Mouse (Mus musculus): ENCODE data around the gene Psma1. TPM values are rescaled to one million over a fixed set of nuclear protein-coding genes. Genes with fewer than 3 reads are reported as not detected.

The Psma1 gene
- 205 and 212 TPM in 2 replicates for polyA plus RNA-seq (2015; fragmentation: Nextera tagmentation; extraction: Ambion mirVana)

GRCm38 (mm10) chr7:114276005-114276752 is at the start of gene Psma1:
Gene Psma1, minus strand, starts transcription at chr7:114276118.
- H3K4me3 ChIP-seq (ENCODE audit: low read depth, low read length): peak within 1 kb of the TSS; percentile 73
- under 1% methylated on average over 39 of the region's 39 CpGs for WGBS
- H3K9ac ChIP-seq (ENCODE audit: low read depth, low read length): peak within 1 kb of the TSS; percentile 77
- H3K9me3 ChIP-seq (ENCODE audit: control insufficient read depth): no peaks in the 10 kb centered on the region
- peaks cover 7% of the 10 kb centered on the region for H3K4me1 ChIP-seq (replicated peaks; ENCODE audit: control insufficient read depth, insufficient read depth, low read length)
- peak; percentile 72 for TF ChIP-seq CTCF (IDR thresholded peaks at IDR 0.05; ENCODE audit: low read depth)
- H3K36me3 ChIP-seq (ENCODE audit: control insufficient read depth, insufficient read depth): peaks cover 13% of the 10 kb centered on the region
- no peaks in the 10 kb centered on the region for H3K27me3 ChIP-seq (replicated peaks; ENCODE audit: control insufficient read depth, insufficient read depth, low read length)
- ATAC-seq: peak; percentile 95
- H3K27ac ChIP-seq (ENCODE audit: low read depth, low read length): peak within 1 kb of the TSS; percentile 42
- peak within 1 kb of the TSS; percentile 80 for H3K4me2 ChIP-seq (replicated peaks; ENCODE audit: low read depth)

DNA sequence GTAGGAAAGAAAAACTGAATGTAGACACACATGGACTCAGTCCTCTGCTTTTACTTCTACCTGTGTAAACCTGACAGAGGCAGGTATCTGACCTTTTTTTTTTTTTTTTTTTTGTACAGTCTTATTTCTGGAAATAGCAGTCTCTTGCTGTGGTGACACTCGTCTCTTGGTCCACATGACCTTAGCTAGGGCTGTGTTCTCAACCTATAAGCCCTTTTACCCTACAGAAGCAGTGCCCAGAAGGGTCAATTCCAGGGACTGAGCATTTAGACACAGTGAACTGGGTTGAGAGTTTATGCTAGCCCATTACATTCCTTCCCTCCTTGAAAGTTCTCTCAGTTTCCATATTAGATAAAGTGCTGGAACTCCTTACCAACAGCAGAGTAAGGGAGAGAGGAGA is 47.6 kb upstream of the Psma1 start:
- Histone ChIP-seq H3K4me1 (replicated peaks; ENCODE audit: control insufficient read depth, insufficient read depth, low read length) (no peaks in the 10 kb centered on the region; the same call in 1 of the 2 replicates), H3K4me3 (ENCODE audit: low read depth, low read length) (no peak overlapping the region), H3K4me2 (replicated peaks; ENCODE audit: low read depth) (no peak overlapping the region), H3K9me3 (ENCODE audit: control insufficient read depth) (no peaks in the 10 kb centered on the region), H3K27me3 (replicated peaks; ENCODE audit: control insufficient read depth, insufficient read depth, low read length) (no peaks in the 10 kb centered on the region), H3K9ac (ENCODE audit: low read depth, low read length) (no peak overlapping the region), H3K27ac (ENCODE audit: low read depth, low read length) (no peak overlapping the region), H3K36me3 (ENCODE audit: control insufficient read depth, insufficient read depth) (no peaks in the 10 kb centered on the region)
- WGBS: 36% methylated on average over 1 of the region's 1 CpGs
- no peak for TF ChIP-seq CTCF (IDR thresholded peaks at IDR 0.05; ENCODE audit: low read depth)
- ATAC-seq: no peak

GRCm38 (mm10) chr7:114322531-114323441 is 46.9 kb upstream of the Psma1 start:
- 29% methylated on average over 9 of the region's 9 CpGs for WGBS
- TF ChIP-seq CTCF (IDR thresholded peaks at IDR 0.05; ENCODE audit: low read depth): no peak

DNA sequence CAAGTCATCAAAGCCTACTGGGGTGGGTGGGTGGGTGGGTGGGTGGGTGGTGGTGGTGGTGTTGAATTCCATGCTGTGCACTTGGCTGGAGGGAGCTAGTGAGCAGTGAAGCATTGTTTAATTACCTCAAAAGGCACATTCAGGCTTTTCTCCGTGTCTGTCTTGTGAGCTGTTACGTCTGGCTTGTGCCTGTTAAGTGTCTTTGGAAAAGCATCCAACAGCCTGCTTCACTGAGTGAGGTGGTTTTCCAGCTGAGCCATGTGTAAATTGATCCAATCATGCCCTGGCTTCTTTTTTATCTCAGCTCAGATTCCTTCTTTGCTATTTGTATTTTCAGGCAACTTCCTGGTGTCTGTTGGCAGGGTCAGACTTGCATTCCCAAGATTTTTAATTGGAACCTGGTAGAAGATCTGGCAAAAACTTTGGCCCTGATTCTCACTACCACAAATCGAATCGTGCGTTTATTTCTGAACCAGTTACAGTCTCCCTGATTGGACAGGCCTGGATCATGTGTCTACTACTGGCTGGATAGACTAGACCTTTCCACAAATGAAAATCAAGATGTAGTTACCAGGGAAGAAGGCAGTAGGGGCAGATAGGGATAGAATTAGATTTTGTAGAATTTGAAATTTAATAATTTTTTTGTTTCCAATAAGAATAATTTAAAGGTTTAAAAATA is 45.9 kb upstream of the Psma1 start:
- Histone ChIP-seq H3K4me2 (replicated peaks; ENCODE audit: low read depth) (no peak overlapping the region), H3K4me3 (ENCODE audit: low read depth, low read length) (no peak overlapping the region), H3K27me3 (replicated peaks; ENCODE audit: control insufficient read depth, insufficient read depth, low read length) (no peaks in the 10 kb centered on the region), H3K36me3 (ENCODE audit: control insufficient read depth, insufficient read depth) (no peaks in the 10 kb centered on the region), H3K4me1 (replicated peaks; ENCODE audit: control insufficient read depth, insufficient read depth, low read length) (no peaks in the 10 kb centered on the region; the same call in 1 of the 2 replicates), H3K9ac (ENCODE audit: low read depth, low read length) (no peak overlapping the region), H3K9me3 (ENCODE audit: control insufficient read depth) (no peaks in the 10 kb centered on the region), H3K27ac (ENCODE audit: low read depth, low read length) (no peak overlapping the region)
- no peak for TF ChIP-seq CTCF (IDR thresholded peaks at IDR 0.05; ENCODE audit: low read depth)
- WGBS: 60% methylated on average over 5 of the region's 5 CpGs
- no peak for ATAC-seq

More at GRCm38 (mm10) chr7:114322531-114323441, 46.9 kb upstream of the Psma1 start:
- no peak overlapping the region for H3K9ac ChIP-seq (ENCODE audit: low read depth, low read length)
- H3K36me3 ChIP-seq (ENCODE audit: control insufficient read depth, insufficient read depth): no peaks in the 10 kb centered on the region
- no peaks in the 10 kb centered on the region for H3K27me3 ChIP-seq (replicated peaks; ENCODE audit: control insufficient read depth, insufficient read depth, low read length)
- no peaks in the 10 kb centered on the region; the same call in 1 of the 2 replicates for H3K4me1 ChIP-seq (replicated peaks; ENCODE audit: control insufficient read depth, insufficient read depth, low read length)
- no peaks in the 10 kb centered on the region for H3K9me3 ChIP-seq (ENCODE audit: control insufficient read depth)
- H3K4me2 ChIP-seq (replicated peaks; ENCODE audit: low read depth): no peak overlapping the region
- ATAC-seq: peak; percentile 92
- H3K4me3 ChIP-seq (ENCODE audit: low read depth, low read length): no peak overlapping the region
- no peak overlapping the region for H3K27ac ChIP-seq (ENCODE audit: low read depth, low read length)

GRCm38 (mm10) chr7:114317896-114318295 is 42.0 kb upstream of the Psma1 start:
- ATAC-seq: no peak
- Histone ChIP-seq H3K36me3 (ENCODE audit: control insufficient read depth, insufficient read depth) (no peaks in the 10 kb centered on the region), H3K27me3 (replicated peaks; ENCODE audit: control insufficient read depth, insufficient read depth, low read length) (no peaks in the 10 kb centered on the region), H3K27ac (ENCODE audit: low read depth, low read length) (no peak overlapping the region), H3K4me1 (replicated peaks; ENCODE audit: control insufficient read depth, insufficient read depth, low read length) (no peaks in the 10 kb centered on the region), H3K9ac (ENCODE audit: low read depth, low read length) (no peak overlapping the region), H3K4me3 (ENCODE audit: low read depth, low read length) (no peak overlapping the region), H3K4me2 (replicated peaks; ENCODE audit: low read depth) (no peak overlapping the region), H3K9me3 (ENCODE audit: control insufficient read depth) (no peaks in the 10 kb centered on the region)
- no peak for TF ChIP-seq CTCF (IDR thresholded peaks at IDR 0.05; ENCODE audit: low read depth)
- WGBS: 78% methylated on average over 4 of the region's 4 CpGs
